Mouse (Mus musculus) layer of hippocampus, adult 18-20 months (tissue): ENCODE results near the gene Magi2. TPM values are rescaled to one million over a fixed set of nuclear protein-coding genes. Genes with fewer than 3 reads are reported as not detected.
"Not testable (repeated sequence)": the region's sequence is repeated elsewhere in the genome, so short reads cannot be mapped to it uniquely, and the experiment has no call there.

Source experiments
- DNase-seq, 2 experiments: peaks; one replicate each; pipeline ENCODE4 v3.0.0; 2022; ENCODE audit warnings: low spot score in 2 of 2
- total RNA-seq, 2 experiments: library from RNA; stranded (reverse); gene quantifications; 2 replicates each; pipeline ENCODE4 v1.2.3; 2021

Magi2 gene
- total RNA-seq, 2 experiments from 2014 or later = 114 to 141 TPM

DNA sequence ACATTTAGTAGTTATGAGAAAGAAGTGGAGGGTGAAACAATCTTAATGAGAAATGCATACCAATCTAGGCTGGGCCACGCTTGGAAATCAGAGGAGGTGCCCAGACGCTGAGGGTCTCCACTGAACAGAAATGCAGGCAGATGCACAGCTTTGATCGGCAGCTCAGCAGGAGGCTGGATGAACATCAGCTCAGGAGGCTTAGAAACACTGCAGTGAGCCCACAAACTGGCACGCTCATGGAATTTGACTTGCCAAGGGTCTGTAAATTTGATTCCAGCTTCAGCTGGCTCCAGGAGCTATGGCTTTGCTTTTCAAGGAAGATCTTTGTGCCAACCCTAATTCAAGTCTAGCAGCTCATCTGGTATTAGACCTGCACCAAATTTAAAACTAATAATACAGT, 187.7 kb downstream of the Magi2 start:
- DNase-seq = no peak

DNA sequence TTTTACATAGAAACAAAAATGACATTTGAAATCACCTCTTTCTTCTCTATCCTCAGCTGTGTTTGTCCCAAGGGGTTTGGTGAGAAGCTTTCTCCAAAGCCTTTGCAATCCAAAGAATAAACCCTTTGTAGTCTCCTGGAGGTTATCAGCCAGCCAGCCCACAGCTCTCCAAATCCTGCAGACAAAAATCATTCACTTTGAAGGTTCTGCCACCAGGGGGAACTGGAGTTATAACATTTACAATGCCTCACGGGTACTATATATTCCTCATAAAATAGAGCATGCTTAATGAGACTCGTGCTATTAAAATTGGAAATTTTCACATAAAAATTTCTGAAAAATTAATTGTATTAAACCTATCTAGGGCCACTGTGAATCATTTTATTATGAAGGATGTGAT, 202.5 kb downstream of the Magi2 start:
- peak; percentile 59 to 88 for DNase-seq

DNA sequence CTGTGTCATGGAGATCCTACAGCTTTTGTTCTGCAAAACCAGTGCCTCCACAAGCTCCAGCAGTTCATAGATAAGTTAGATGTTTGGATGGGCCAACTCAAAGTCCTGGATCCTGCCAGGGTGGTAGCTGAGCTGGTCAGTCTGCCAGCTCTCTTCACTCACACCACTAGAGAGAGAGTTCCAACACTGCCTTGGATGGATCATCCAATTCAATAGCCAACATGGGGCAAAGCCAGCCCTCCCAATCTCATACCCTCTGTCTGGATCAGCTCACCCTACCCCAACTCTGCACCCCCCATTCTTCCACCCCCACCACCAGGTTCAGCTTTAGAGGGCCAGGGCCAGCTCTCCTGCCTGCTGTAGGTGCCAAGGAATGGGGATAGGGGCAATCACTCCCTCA, 235.7 kb downstream of the Magi2 start:
- no peak for DNase-seq

DNA sequence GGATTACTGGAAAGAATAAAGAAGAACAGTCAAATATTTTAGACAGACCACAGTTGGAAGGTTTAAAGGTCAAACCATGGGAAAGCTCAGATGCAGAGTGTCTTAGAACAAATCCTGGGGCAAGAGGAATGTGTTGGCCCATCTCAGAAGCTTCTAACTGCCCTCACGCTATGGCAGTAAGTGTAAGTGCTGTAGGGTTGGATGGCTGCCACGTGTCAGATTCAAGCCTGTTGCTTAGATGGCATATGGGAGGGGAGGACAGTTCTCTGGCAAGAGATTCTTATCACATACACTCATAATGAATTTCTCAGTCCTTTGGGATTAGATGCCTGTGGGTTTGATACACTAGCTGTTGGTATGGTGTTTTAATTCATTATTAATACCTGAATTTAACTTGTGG, 238.5 kb downstream of the Magi2 start:
- DNase-seq = no peak

DNA sequence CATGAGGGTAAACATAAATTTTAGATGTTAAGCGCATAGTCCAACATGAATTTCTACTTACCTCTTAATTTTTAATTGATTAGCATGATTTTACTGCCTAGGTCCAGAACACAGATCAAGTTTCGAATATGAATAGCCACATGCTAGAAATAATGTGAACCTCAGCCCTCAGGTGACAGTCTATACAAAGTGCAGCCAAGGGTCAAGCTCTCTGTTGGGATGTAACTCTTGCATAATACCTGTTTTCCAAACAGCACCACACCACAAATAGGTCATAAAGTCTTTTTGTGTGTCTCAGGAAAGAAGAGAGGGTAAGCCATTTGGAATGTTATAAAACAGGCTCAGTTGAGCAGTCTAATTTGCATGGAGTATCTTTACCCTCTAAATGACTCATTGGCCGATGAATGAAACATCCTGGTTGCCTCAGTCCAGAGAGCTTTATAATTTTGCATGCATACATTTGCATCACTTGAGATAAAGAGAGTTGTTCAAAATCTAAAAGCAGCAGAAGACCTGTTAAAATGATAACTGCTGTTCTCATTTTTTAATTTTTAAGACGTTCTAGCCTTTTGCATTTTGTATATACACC, 246.1 kb downstream of the Magi2 start:
- no peak for DNase-seq

DNA sequence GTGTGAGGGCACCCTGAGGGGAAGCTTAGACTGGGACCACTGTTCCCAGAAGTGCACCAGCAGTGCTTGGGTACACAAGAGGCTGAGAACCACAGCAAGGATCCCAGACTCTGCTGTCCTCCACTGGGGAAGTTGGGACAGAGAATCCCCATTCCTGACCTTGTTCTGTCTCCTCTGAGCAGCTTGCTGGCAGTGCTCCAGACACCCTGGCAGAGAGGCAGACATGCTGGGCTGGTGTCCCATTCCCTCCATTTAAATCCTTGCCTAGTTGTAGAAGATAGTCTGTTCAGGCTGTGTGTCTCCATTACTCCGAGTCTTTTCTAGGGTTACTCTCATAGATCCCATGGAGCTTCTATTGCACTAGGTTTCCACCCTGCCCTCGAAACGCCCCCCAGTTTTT, 256.1 kb downstream of the Magi2 start:
- DNase-seq = peak in 1 of 2 experiments; percentile 47

DNA sequence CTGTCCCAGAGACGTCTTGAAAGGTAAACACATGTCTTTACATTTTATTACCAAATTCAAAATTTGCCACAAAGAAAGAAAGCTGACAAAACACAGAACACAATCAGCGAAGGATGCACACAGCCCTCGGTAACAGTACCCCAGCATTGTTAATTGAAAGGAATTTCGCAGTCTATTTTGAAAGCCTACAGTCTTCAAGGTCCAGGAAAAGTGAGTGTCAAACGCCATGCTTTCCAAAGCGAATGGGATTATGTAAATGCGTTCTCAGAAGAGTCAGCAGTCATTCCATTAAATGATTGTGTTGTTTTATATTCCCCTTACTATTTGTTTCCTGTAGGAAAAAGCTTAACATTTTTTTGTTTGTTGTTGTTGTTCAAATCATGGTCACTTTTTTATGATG, 261.1 kb downstream of the Magi2 start:
- no peak for DNase-seq

DNA sequence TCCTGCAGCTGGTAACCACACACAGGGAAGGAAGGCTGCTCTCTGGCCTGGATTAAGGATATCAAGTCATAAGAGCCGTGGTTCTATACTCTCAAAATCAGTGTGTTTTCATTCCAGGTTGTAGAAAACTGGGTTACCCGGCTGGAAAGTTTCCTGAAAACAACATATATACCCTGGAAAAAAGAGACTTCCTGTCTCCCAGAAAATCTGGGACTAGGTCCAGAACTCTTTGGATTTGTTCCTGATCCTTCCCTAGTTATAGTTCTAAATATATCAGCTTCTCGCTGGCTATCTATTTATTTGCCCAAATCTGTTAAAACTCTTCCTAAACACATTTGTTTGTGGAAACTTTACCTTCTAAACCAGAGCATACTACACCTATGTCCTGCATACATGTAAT, 274.2 kb downstream of the Magi2 start:
- DNase-seq = peak in 1 of 2 experiments; percentile 49

DNA sequence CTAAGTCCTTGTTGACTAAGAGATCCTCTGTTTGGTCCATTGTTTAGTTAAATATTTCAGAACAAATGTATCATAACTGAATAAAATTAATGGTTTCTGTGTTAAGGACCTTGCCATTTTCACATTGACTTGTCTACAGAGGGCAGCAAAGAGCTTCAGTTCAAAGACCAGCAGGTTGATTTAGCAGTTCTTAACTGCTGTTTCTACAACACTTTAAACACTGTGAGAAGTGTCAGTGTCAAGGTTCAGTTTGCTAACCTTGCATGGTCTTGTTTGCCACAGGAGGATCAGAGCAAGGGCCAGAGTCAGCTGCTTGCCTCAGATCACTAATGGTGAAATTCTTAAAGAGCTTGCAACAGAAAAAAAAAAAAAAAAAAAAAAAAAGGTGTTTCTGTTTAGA, 295.3 kb downstream of the Magi2 start:
- peak in 1 of 2 experiments; percentile 46 for DNase-seq

DNA sequence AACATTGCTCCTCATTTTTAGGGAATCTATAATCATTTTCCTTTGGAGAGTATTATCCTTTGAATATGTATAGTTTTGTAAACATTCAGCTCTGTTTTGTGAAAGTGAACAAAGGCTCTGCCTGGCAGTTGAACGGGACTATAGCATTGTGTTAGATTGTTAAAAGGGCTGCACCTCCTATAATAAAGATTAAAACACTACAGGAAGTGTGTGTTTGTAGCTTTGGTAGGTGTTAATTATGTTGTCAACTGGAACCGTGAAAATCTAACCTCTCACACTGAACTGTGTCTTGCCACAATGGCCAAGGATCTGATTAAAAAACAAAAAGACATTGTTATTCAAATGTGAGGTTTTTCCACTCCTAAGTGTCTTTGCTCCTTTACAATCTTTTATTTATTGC, 312.5 kb downstream of the Magi2 start:
- DNase-seq = no peak

DNA sequence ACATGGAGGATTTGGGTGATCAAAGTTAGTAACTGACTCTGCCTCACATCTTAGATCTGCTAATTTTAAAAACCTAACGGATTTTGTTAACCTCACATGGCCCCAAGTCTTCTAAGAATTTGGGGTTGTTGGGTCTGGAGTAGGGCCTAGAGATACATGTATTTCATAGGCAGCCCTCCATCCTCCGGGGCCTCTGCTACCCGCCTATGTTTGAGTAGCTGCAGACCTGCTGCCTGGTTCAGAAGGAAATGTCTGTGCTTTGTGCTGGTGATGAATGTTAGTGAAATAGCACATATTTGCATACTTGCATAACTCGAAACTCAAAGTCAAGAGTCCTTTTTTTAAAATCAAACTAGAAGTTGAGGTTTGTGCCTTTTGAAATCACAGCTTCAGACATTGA, 319.6 kb downstream of the Magi2 start:
- peak in 1 of 2 experiments; percentile 70 for DNase-seq

DNA sequence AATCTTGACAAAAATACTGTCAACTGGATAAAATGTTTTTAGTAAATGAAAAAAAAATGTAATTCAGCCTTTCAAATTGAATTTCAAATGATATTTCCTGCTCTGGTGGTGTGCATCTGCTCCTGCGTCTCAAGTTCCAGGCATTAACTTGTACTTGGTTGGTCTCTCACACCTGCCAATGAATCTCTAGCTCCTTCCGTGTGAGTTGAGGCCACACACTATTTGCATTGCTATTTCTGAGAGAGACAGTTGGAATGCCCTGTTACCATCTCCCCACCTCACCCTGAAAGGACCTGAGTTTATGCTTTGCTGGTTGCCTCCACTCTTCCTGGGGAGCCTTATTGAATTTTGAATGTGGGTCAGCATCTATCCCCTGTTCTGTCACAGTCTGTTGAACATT, 320.1 kb downstream of the Magi2 start:
- peak in 1 of 2 experiments; percentile 22 for DNase-seq

DNA sequence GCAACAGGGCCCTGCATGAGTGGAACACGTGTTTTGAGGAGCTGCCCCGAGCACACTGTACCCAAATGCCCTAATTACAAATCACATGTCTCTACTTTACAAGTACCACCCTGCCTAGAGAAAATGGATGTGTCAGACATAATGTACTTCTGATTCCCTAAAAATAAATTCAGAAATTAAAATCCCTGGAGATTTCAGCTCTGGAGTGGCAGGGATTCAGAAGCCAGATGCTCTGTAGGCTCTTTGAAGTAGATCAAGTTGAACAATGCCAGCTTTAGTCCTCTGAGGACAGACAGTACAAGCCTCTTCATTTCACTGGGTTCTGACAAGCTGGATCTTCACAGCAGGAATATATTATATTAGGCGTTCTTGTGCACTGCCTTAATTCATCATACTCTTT, 326.7 kb downstream of the Magi2 start:
- DNase-seq = peak; percentile 28 to 72

DNA sequence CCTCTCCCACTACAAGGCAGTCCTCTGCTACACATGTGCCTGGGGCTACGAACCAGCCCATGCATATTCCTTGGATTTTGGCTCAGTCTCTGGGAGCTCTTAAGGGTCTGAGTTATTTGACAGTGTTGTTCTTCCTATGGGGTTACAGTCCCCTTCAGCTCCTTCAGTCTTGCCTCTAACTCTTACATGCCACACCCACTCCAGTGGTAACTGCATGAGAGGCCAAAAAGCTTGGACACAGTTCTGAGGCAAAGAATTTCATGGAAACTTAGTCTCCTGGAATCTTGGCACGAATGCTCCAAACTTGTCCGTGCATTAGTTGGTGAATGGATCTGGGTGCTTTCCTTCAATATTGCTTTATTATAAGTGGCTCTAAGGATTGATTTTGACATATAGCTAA, 338.8 kb downstream of the Magi2 start:
- DNase-seq = no peak

DNA sequence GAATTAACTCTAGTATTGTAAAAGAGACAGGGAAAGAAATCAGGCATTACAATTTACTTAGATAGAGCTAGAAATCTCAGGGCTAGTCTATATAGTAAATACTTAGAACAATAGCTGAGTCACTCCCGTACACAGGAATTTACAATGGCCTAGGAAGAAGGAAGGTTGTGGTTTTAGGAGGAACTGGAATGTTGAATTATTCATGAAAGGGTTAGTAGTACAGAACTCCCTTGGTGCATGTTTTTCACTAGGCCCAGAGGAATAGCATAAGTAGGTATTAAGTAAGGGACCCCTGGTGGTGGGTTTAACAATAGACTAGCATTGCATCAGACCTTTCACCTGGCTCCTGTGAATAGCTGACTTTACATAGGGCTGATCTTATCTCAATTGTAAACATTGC, 339.3 kb downstream of the Magi2 start:
- not testable (repeated sequence) for DNase-seq

DNA sequence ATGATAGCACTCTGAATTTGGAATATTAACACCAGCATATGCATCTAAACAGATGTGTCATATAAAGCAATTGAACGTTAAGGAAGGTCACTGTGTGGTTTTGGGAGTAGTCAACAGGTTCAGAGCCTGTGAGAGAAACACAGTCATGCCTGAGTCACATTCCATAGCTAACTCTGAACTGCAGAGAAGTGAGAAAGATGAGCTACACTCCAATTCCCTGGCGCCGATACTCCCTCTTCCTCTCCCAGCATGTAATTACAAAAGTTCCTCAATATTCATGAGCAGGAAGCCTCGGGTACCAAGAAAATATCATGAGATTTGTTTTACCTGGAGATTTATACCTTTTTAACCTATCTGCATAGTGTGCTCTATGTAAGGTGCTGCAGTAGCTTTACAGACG, 380.9 kb downstream of the Magi2 start:
- DNase-seq = no peak

DNA sequence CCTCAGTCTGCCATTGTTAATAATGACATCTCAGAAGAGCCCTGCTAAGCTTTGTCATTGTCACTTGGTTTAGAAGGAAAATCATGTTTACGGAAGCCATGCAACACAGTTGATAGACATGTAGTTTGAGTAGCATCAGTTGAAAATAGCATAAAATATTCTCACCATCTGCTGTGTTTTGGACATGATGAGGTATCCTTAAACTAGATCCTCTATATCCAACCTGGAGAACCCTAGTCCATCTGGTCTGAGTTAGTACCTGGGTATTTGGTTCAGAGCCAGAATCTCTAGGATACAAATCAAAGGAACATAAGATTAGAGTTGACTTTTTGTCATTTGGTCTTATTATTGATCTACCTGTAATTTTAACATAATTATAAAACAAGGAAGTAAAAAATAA, 385.0 kb downstream of the Magi2 start:
- DNase-seq = no peak

DNA sequence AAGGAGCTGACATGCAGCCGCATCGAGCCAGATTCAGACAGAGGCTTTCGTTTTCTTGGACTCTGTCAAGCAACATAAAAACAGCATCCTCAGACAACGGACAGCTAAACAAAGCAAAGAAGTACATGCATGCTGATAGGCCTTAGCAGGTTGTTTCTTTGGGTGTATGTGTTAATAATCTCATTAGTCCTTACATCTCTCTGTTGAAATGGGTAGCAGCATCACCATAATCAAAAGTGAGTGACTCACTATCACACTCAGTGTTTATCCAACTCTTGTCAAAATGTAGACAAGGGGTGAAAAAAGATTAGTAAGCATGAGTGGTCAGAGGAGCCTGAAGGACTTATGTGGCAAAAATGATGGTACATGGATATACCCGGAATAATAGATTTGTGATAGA, 394.8 kb downstream of the Magi2 start:
- DNase-seq = no peak

DNA sequence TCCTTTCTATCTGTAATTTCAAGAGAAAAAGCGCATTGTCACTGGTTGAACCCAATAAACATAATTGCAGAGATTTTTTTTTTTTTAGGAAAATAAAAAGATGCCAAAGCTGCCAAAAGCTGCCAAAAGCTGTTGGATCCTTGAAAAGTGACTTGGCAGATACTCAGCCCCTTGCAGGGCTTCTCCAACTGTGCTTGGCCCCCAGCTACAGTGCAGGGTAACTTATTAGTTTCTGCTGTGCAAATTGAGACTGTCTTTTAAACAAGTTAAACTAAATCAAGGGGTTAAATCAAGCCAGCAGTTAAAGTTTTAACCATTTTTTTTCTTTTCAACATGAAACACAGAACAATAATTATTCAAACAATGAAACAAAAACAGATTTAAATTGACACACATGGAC, 407.1 kb downstream of the Magi2 start:
- DNase-seq = no peak

DNA sequence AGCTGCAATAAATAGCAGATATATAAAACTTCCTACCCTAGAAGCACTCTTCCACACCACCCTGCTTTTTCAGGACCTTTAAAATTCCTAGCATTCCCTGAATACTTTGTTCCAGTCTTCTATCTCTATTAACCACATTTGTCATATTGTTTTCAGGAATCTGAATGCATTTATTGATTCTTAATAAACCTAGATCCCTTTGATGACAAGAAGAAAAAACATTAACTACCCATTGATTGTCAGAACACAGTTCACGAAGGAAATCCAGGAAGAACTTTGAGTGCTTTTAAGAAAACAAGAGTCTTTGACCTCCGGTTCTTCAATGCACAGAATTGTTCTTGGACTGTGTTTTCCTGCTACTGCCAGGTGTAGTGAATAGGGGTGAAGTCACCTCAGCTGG, 411.0 kb downstream of the Magi2 start:
- no peak for DNase-seq

DNA sequence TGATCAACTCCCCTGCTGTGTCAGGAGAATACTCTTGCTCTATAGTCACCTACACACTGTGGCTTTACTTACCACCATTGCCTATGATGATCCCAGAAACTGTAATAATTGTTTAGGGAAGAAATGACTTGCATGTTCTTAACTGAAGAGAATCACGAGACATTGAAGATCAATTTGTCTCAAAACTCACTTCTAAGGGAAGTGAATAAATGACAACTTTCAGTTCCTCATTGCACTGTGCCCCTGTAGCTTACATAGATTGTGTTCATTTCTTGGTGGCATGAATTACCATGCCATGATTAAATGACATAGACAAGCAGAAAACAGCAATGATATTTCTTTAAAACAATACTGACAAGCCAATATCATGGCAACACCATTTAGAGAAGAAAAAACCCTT, 429.1 kb downstream of the Magi2 start:
- no peak for DNase-seq

DNA sequence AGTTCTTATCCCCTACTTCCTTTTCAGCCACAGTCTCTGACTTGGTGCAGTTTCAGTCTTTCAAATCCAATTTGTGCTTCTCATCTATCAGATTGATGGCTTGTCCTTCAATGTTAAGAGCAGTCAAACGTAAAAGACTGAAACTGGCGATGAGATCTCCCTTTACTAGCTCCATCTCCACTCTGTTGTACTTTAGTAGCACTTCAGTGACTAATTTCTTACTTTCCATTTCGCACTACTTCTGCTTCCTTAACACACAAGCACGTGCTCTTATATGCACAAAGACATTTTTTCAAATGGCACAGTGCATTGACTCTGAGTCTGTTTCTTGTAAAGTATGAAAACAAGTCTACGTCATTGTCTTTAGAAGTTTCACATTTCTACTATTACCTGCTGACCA, 439.6 kb downstream of the Magi2 start:
- no peak for DNase-seq

DNA sequence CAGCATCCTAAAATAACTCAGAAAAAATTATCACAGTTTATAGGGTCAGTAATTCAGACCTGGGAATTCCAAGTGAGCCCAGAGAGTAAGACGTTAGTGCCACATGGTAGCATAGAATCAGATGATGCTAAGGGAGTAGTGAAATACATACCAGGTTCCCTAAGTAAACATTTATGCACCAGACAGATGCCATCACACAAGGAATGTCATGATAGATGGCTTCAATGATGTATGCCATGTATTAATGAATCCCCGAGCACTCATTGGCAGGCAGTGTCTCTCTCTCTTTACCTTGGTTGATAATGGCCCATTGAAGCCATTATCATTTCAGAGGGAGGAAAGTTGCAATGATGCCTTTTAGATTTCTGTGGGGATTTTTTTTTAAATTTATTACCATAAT, 490.5 kb downstream of the Magi2 start:
- DNase-seq = no peak

DNA sequence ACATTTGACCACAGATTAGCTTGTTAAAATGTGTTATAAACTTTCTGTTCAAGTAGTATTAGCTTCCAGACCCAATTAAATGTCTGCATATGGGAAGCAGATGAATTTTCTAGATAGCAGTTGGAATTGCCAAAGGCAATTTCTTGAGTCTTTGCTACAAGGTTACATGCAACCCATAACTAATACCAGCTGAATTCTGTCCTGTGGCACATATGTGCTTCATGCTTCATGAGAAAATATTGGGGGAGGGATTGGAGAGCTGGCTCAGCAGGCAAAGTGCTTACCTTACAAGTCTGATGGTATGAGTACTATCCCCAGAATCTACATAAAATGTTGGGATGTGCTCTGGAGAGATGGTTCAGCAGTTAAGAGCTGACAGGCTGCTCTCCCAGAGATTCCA, 499.4 kb downstream of the Magi2 start:
- DNase-seq = no peak
